Mouse (Mus musculus): ENCODE data around the gene Foxn1. TPM values are rescaled to one million over a fixed set of nuclear protein-coding genes. Genes with fewer than 3 reads are reported as not detected.

The Foxn1 gene
- total RNA-seq, 2 experiments from 2014 or later: not detected

- DNase-seq: peak; percentile 79
Observed at GRCm38 (mm10) chr11:78399680-78400079, 13.3 kb upstream of the Foxn1 start.

GRCm38 (mm10) chr11:78398212-78398611 is 11.9 kb upstream of the Foxn1 start:
- DNase-seq: no peak

- peak; percentile 77 for DNase-seq
Observed at GRCm38 (mm10) chr11:78397397-78397796, 11.0 kb upstream of the Foxn1 start.

- no peak for DNase-seq
Observed at GRCm38 (mm10) chr11:78396950-78397349, 10.6 kb upstream of the Foxn1 start.

GRCm38 (mm10) chr11:78392728-78393127 is 6.4 kb upstream of the Foxn1 start:
- DNase-seq: no peak

- no peak for DNase-seq
Observed at GRCm38 (mm10) chr11:78385776-78386175, 582 bp downstream of the Foxn1 start.

GRCm38 (mm10) chr11:78382701-78383100 is 3.7 kb downstream of the Foxn1 start:
- DNase-seq: no peak

- no peak for DNase-seq
Observed at GRCm38 (mm10) chr11:78382286-78382685, 4.1 kb downstream of the Foxn1 start.

- DNase-seq: no peak
Observed at GRCm38 (mm10) chr11:78380996-78381395, 5.4 kb downstream of the Foxn1 start.

GRCm38 (mm10) chr11:78380351-78380750 is 6.0 kb downstream of the Foxn1 start:
- no peak for DNase-seq

- DNase-seq: no peak
Observed at GRCm38 (mm10) chr11:78377549-78378159, 8.7 kb downstream of the Foxn1 start.

- DNase-seq: no peak
Observed at GRCm38 (mm10) chr11:78374147-78374546, 12.2 kb downstream of the Foxn1 start.

GRCm38 (mm10) chr11:78372610-78373009 is 13.7 kb downstream of the Foxn1 start:
- peak; percentile 33 for DNase-seq

- DNase-seq: no peak
Observed at GRCm38 (mm10) chr11:78372166-78372565, 14.2 kb downstream of the Foxn1 start.

GRCm38 (mm10) chr11:78371711-78372110 is 14.6 kb downstream of the Foxn1 start:
- no peak for DNase-seq

- no peak for DNase-seq
Observed at GRCm38 (mm10) chr11:78370389-78370788, 16.0 kb downstream of the Foxn1 start.

GRCm38 (mm10) chr11:78367456-78368225 is 18.7 kb downstream of the Foxn1 start:
- DNase-seq: no peak

GRCm38 (mm10) chr11:78364103-78364502 is 22.3 kb downstream of the Foxn1 start:
- DNase-seq: no peak

- no peak for DNase-seq
Observed at GRCm38 (mm10) chr11:78363309-78364007, 22.9 kb downstream of the Foxn1 start.

- DNase-seq: no peak
Observed at GRCm38 (mm10) chr11:78360789-78361131, 25.6 kb downstream of the Foxn1 start.

- peak; percentile 81 for DNase-seq
Observed at GRCm38 (mm10) chr11:78360125-78360788, 26.1 kb downstream of the Foxn1 start.

- DNase-seq: no peak
Observed at GRCm38 (mm10) chr11:78358330-78359007, 27.9 kb downstream of the Foxn1 start.

Data from heart, postnatal 4 days (tissue).